Mouse (Mus musculus) mouse embryonic stem cell (cell line): ENCODE data around the gene Flii.

Experiments used
- in situ Hi-C, 2 experiments: fragments of 300-500 bp; cut with MboI; formaldehyde crosslinking; loops; 1 replicate in 1 of 2; 3 replicates in 1 of 2; pipeline ENCODE4 v1.14.3; 2019 to 2020; ENCODE audit warnings: low sequenced_read_pairs in 2 of 2, low pct_unique_long_range_greater_than_20kb in 1 of 2, mixed read lengths in 1 of 2; ENCODE audit not compliant: unreplicated experiment in 1 of 2

Gene Flii

GRCm38 (mm10) chr11:60726601-60727391, at the start of gene Flii:
TSS of gene Flii (minus strand) at chr11:60727263.
- in situ Hi-C loops: no loop called here

DNA sequence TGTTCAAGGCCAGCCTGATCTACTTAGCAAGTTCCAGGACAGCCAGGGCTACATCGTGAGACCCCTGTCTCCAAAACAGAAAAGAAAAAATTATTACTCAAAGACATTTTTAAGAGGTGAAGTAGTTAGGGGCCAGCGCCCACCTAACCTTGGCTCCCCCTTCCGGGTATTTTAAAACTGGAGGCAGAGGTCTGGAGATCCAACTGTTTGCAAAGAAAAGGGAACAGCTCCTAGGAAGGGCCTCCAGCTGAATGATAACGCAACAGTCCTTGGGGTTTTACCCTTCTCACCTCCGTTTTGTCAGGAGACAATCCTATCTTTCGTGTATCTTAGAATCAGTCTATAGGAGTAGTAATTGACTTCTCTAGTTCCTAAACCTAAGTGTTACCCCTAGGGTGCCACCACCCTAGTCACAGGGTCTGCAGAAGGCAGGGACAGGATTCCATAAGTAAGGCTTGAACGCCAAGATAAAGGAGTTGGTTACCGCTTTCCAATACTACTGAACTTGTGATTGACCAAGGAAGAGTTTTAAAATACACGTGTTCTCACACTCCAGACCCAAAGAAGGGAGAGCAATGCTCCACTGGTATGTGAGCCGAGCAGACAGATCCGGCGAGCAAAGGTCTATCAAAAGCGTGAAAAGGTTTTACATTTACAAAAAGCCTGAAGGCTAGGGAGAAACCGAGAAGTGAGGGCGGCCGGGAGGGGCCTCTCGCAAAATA, 49.2 kb upstream of the Flii start:
- in situ Hi-C loops: no loop called here

DNA sequence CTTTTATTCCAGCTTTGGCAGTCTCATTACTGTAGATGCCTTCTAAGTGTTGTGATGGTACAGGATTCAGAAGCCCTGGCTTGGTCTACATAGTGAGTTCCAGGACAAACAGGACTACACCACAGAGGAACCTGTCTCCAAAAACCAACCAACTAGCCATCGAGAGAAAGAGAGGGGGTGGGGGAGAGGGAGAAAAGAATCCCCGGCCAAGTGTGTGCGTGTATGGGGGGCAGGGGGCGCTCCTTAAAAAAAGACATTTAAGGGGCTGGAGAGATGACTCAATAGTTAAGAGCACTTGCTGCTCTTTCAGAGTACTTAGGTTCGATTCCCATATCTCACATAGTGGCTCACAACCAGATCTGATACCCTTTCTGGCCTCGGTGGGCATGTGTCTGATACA, 48.5 kb upstream of the Flii start:
- in situ Hi-C loops: no loop called here

DNA sequence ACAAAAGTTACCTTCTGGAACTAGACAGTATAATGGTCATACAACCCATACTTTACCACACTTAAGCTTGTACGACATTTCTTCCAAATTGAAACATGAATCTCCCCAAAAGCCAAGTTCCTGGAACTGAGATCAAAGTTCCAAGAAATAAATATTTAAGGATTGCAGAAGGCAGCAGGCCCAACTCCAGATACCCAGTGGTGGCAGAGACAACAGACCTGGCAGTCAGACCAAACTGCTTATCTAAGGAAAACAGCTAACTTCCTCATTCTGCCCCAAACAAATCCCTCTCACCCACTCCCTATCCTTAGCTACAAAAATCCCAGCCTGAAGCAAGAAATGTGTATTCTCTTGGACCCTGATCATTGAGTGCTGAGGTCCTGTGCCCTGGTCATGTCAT, 47.8 kb upstream of the Flii start:
- in situ Hi-C loops: no loop called here

GRCm38 (mm10) chr11:60774158-60774689, 47.2 kb upstream of the Flii start:
- in situ Hi-C loops: no loop called here

GRCm38 (mm10) chr11:60772161-60772560, 45.1 kb upstream of the Flii start:
- in situ Hi-C loops: no loop called here

DNA sequence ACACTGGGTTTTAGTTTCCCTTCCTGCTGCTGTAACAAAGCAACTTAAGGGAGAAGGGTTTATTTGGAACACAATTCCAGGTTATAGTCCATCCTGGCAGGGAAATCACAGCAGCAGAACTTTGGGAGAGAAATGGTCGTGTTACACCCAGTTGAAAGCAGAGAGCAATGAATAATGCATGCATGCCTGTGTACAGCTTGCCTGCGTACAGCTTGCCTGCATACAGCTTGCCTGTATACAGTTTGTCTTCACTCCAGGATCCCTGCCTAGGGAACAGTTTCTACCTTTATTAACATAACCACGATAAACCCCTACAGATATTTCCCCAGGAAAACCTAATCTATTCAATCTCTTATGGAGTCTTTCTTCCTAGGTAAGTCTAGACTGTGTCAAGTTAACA, 43.7 kb upstream of the Flii start:
- in situ Hi-C loops: no loop called here

DNA sequence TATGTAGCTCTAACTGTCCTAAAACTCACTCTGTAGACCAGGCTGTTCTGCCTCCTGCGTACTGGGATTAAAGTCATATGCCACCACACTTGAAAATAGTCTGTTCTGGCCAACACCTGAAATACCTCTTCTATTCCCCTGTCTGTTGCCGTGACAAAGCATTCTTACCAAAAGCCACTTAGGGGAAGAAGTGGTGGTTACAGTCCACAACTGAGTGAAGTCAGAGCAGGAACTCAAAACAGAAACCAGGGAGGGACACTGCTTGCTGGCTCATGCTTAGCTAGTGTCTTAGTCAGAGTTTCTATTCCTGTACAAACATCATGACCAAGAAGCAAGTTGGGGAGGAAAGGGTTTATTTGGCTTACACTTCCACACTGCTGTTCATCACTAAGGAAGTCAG, 42.3 kb upstream of the Flii start:
- in situ Hi-C loops: no loop called here

- in situ Hi-C loops: no loop called here
Observed at GRCm38 (mm10) chr11:60766969-60767368, 39.9 kb upstream of the Flii start.

DNA sequence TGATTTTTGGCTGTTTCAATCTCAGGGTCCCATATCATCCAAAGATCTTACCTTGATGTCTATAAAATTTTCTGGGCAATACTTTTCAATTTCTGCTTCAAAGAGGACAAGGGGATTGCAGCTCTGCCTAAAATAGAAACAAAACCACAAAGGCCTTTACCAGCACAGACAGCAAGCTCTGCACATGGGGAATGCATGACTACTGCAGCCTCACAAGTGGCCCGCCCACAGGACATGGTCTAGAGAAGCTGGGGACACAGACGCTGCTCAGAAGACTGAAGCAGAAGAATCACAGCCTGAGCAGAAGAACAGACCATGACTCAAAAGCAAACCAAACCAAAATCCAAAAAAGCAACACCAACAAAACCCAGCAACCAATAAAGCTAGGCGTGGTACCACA, 34.6 kb upstream of the Flii start:
- in situ Hi-C loops: no loop called here

GRCm38 (mm10) chr11:60755570-60755969, 28.5 kb upstream of the Flii start:
- in situ Hi-C loops: no loop called here

DNA sequence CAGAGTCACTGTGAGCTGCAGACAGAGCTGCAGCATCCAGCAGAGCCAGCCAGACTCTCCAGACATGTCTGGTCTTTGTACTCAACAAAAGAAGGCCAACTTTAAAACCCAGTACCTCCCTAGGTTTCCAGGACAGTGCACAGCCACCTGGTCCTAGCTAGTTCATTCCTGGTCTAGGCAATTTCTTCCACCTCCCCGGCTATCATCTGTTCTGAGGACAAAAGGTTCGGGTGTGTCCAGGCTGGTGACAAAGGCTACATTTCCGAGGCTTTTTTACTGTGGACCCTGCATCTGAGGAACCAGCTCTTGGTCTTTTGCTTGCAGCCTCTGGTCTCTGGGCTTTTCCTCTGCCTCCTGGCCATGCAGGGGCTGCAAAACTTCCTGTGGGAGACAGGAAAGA, 13.3 kb upstream of the Flii start:
- in situ Hi-C loops: no loop called here

DNA sequence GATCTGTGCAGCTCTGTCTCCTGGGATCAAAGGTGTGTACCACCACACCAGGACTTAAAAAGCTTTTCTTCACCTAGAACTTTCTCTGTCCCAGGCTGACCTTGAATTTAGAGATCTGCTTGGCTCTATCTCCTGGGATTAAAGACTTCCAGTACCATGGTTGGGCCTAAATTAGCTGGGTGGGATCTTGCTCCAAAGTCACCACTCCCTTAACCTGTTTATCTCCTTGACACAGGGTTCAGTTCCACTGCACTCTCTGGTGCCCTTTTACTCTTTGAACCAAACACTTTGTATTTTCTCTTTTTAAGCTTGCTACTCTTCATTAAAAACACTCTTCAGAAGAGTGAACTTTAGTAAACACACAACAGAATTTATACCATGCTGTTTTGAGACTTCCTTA, 10.4 kb upstream of the Flii start:
- in situ Hi-C loops: no loop called here

GRCm38 (mm10) chr11:60736491-60736890, 9.4 kb upstream of the Flii start:
- in situ Hi-C loops: no loop called here

DNA sequence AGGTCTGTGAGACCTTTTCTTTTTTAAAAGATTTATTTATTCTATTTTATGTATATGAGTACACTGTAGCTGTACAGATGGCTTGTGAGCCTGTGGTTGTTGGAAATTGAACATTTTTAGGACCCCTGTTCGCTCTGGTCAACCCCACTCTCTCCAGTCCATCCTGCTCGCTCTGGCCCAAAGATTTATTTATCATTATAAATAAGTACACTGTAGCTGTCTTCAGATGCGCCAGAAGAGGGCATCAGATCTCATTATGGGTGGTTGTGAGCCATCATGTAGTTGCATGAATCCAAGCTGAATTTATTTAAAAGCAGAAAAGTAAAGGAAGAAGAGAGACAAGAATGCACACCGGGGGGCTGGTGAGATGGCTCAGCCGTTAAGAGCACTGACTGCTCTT, 8.1 kb upstream of the Flii start:
- in situ Hi-C loops: no loop called here

DNA sequence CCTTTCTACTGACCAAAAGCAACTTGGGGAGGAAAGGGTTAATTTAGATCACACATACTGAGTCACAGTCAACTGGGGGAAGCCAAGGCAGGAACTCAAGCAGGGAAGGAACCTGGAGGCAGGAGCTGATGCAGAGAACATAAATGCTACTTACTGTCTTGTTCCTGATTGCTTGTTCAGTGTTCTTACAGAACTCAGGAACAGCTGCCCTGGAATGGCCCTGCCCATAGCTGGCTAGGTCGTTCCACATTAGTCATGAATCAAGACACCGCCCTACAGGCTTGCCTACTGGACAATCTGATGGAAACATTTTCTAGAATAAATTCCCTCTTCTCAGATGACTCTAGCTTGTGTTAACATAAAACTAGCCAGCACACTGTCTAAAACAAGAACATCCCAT, 7.1 kb upstream of the Flii start:
- in situ Hi-C loops: no loop called here

DNA sequence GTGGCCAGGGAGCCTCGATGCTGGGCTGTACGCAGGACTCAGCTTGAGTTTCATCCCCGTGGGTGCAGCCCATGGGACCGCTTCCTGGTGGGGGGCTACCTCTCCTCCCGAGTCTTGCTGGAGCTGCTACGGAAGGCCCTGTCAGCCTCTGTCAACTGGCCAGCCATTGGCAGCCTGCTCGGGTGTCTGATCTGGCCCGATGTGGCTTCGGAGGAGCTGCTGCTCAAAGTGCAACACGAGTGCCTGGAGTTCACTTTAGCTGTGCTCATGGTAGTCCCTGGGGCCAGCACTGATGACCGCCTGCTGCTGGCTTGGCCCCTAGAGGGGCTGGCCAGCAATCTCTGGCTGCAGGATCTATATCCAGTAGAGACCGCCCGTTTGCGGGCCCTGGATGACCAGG, 4.2 kb upstream of the Flii start:
- in situ Hi-C loops: no loop called here

DNA sequence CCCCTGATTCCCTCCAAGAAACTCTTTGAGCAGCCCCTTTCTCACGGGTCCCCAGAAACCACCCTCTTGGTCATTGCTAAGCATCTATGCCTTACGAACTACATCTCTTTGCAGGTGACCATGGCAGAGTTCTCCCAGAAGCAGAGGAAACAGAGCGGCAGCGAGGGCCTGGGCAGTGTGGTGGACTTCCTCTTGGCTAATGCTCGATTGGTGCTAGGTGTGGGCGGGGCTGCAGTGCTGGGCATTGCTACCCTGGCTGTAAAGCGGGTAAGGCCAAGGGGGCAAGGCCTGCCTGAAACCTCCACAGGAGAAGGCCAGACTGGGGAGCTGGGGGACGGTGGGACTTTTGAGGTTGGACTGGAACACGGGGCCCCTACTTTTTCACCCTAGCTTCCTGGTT, 3.1 kb upstream of the Flii start:
- in situ Hi-C loops: no loop called here

- in situ Hi-C loops: no loop called here
Observed at GRCm38 (mm10) chr11:60729217-60729641, 2.2 kb upstream of the Flii start.

DNA sequence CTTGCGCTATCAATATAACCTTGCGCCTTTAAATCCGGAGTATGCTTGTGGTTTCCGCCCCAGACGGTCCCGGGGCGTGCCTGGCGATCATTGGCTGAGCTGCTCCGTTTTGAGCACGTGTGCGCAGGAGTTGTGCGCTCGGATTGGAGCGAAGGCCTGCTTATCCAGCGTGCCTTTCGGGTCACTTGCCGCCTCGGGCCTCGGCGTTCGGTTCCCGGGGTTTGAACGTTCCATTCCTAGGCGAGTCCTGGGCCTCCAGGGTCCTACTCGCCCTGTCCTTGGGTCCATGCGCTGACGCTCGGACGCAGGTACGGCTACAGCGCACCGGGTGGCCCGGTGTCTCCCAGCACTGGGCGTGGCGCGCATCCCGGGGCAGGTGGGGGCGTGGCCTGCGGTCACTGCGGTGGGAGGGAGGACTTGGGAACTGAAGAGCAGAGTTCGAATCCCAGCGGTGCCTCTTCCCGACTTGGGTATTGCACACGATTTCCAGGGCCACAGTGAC, 1.2 kb upstream of the Flii start, which contains the start of gene Mief2:
Gene Mief2, plus strand, starts transcription at position 139 of the 502 bp plus-strand sequence.
- in situ Hi-C loops: no loop called here
